Mouse (Mus musculus) bone marrow, adult 2 months (tissue): ENCODE results near the gene Ccsap.
"Not testable (repeated sequence)": the region's sequence is repeated elsewhere in the genome, so short reads cannot be mapped to it uniquely, and the experiment has no call there.

Experiments
- CTCF ChIP-seq: fragments of 200-500 bp; IDR thresholded peaks from 2 replicates; pipeline ENCODE4 v1.5.1; 2011; ENCODE audit warnings: low read length, control low read depth; ENCODE audit not compliant: control insufficient read depth, insufficient read depth
- POLR2A ChIP-seq: fragments of 200-500 bp; IDR thresholded peaks from 2 replicates; pipeline ENCODE4 v1.6.1; 2011; ENCODE audit warnings: low read depth, mild to moderate bottlenecking, control low read depth, low read length, borderline replicate concordance; ENCODE audit not compliant: control insufficient read depth

GRCm38 (mm10) chr8:123809342-123809741 lies 50.7 kb downstream of the Ccsap start:
- TF ChIP-seq CTCF, POLR2A: not testable (repeated sequence)
